Mouse (Mus musculus): Measurements from ENCODE around the gene Txndc5.

Gene Txndc5

DNA sequence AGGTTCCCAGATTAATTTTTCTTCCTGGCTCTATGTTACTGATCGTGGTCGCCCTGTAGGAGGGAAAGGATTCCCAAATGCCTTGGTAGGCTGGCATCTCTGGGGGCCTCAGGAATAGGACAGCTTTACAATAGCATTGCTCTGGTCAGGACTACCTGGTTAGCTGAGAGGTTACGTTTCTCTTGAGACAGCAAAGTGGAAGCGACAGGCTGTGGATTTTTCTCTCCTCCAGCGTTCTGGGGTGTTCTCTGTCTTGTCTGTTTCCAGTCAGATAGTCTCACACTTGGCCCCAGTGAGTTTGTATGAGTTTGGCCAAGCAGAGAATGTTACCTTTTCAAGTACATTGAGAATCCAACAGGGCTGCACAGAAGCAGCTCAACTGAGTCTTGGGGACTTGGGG is 77.2 kb downstream of the Txndc5 start:
- DNase-seq (ENCODE audit: low spot score), result no peak

All from adipocyte (in vitro differentiated cells).